Mouse (Mus musculus) neural tube, embryonic 10.5 days (tissue): ENCODE data around the gene Kit.

Source experiments
- DNase-seq: peaks from one replicate; pipeline ENCODE4 v3.0.0-alpha.2; 2017; ENCODE audit warnings: low spot score; ENCODE audit errors: extremely low spot score

Gene Kit

DNA sequence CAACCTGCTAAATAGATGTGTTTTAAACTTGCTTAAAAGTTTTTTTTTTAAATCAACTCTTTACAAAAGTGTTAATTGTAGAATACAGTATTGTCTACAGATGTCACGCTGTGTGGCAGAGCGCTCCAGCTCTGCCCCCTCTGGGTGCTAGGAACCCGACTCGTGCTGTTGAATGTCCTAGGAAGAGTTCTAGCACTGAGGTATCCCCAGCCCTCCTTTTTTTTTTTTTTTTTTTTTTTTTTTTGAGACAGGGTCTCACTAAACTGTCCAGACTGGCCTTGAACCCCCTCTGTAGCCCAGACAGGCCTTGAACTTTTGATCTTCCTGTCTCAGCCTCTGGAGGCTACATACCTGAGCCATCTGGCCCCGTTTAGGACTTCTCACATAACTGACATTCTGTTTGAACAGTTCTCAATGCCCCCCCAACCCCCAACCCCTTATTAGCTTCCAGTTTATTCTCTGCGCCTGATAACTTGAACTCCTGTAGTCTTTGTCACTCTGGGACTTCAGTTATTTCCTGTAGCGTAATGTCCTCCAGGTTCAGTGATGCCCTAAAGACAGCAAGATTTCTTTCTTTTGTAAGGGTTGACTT is 130.0 kb downstream of the Kit start:
- no peak for DNase-seq

DNA sequence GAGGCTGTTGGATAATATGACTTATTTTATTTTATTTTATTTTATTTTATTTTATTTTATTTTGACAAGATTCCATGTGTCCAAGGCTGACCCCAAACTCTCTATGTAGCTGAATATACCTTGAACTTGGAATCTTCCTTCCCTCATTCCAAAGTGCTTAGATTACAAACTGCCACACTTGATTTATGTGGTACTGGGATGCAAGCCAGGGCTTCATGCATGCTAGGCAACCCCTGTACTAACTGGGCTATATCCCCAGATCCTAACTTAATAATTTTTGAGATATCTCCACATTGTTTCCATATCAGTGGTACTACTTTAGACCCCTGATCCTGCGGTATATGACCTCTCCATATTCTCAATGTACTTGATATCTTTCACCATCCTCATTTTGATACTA is 130.7 kb downstream of the Kit start:
- DNase-seq = no peak
